Mouse (Mus musculus) small intestine, adult 2 months (tissue): ENCODE results near the gene Slc2a13.

Experiments
- CTCF ChIP-seq: fragments of 200-500 bp; IDR thresholded peaks from 2 replicates; pipeline ENCODE4 v1.5.1; 2012; ENCODE audit warnings: low read depth, mild to moderate bottlenecking, control low read depth, inconsistent platforms, low read length, moderate library complexity, mixed read lengths; ENCODE audit not compliant: insufficient replicate concordance, insufficient read length; ENCODE audit errors: extremely low read depth
- POLR2A ChIP-seq: fragments of 200-500 bp; IDR thresholded peaks from 2 replicates; pipeline ENCODE4 v1.6.1; 2012; ENCODE audit warnings: low read depth, mild to moderate bottlenecking, control low read depth, inconsistent platforms, low read length, moderate library complexity

- TF ChIP-seq CTCF (no peak), POLR2A (no peak)
Measured at GRCm38 (mm10) chr15:91369736-91370449, 203.2 kb downstream of the Slc2a13 start.
